Mouse (Mus musculus) liver, embryonic 16.5 days (tissue): ENCODE measurements at regions not wholly inside any gene's neighbourhood (a gene's known extent, or its start where the extent isn't known, plus 50 kb on each side); places are given as distances from the start of the nearest gene placed in this dataset.

Experiments
- ATAC-seq: fragments of 200-750 bp; cut with Nextera tagmentation; 2 replicates; pipeline ENCODE4 v1.8.0; 2017; ENCODE audit warnings: low read depth, mild to moderate bottlenecking, moderate number of reproducible peaks, moderate library complexity
- H3K27ac ChIP-seq: fragments of 300-500 bp; sonication (generic); 2 replicates; pipeline ENCODE4 v1.5.1; 2014; ENCODE audit warnings: mild to moderate bottlenecking, low read length
- H3K27me3 ChIP-seq: fragments of 300-500 bp; sonication (generic); 2 replicates; pipeline ENCODE4 v1.6.1; 2014; ENCODE audit warnings: low read depth, low read length, mixed read lengths; ENCODE audit not compliant: control insufficient read depth, insufficient read depth
- H3K36me3 ChIP-seq: fragments of 300-500 bp; sonication (generic); 2 replicates; pipeline ENCODE4 v1.6.1; 2014; ENCODE audit warnings: mild to moderate bottlenecking; ENCODE audit not compliant: control insufficient read depth, insufficient read depth
- H3K4me1 ChIP-seq: fragments of 300-500 bp; sonication (generic); 2 replicates; pipeline ENCODE4 v1.6.1; 2014; ENCODE audit warnings: low read depth, low read length, mixed read lengths; ENCODE audit not compliant: control insufficient read depth
- H3K4me2 ChIP-seq: fragments of 300-500 bp; sonication (generic); 2 replicates; pipeline ENCODE4 v1.6.1; 2014; ENCODE audit warnings: low read depth, low read length, mixed read lengths
- H3K4me3 ChIP-seq: fragments of 300-500 bp; sonication (generic); 2 replicates; pipeline ENCODE4 v1.5.1; 2014; ENCODE audit warnings: low read depth, mild to moderate bottlenecking, low read length
- H3K9ac ChIP-seq: fragments of 300-500 bp; sonication (generic); 2 replicates; pipeline ENCODE4 v1.6.1; 2014; ENCODE audit warnings: low read depth, low read length
- H3K9me3 ChIP-seq: fragments of 300-500 bp; sonication (generic); replicated peaks from 2 replicates; pipeline ENCODE4 v1.6.1; 2016; ENCODE audit warnings: low read length; ENCODE audit not compliant: control insufficient read depth
- WGBS: fragments of 180-500 bp; shearing (Covaris S2); extraction: QIAGEN DNeasy Blood & Tissue Kit; methylation state at CpG from one replicate; pipeline ENCODE4 v1.1.7; 2014; ENCODE audit not compliant: insufficient replicate concordance; 5-methylcytosine and 5-hydroxymethylcytosine counted together

- no peak overlapping the region for H3K9ac ChIP-seq
- no peak for ATAC-seq
- WGBS: 68% methylated on average over 8 of the region's 8 CpGs
- H3K9me3 ChIP-seq: no peaks in the 10 kb centered on the region
- no peaks in the 10 kb centered on the region for H3K27me3 ChIP-seq
- H3K4me1 ChIP-seq: no peaks in the 10 kb centered on the region
- no peak overlapping the region for H3K4me3 ChIP-seq
- no peaks in the 10 kb centered on the region for H3K36me3 ChIP-seq
- H3K4me2 ChIP-seq: no peak overlapping the region
- no peak overlapping the region for H3K27ac ChIP-seq
These were observed 281.5 kb upstream of the Hs6st1 start for GRCm38 (mm10) chr1:35786668-35787213.

- Histone ChIP-seq H3K9me3 (no peaks in the 10 kb centered on the region), H3K9ac (no peak overlapping the region), H3K36me3 (no peaks in the 10 kb centered on the region), H3K4me1 (no peaks in the 10 kb centered on the region), H3K27me3 (no peaks in the 10 kb centered on the region), H3K27ac (no peak overlapping the region), H3K4me2 (no peak overlapping the region), H3K4me3 (no peak overlapping the region)
- no peak for ATAC-seq
- 51% methylated on average over 2 of the region's 2 CpGs for WGBS
These were observed 271.1 kb upstream of the Hs6st1 start for GRCm38 (mm10) chr1:35797064-35797463.

- Histone ChIP-seq H3K4me3 (no peak overlapping the region), H3K27ac (no peak overlapping the region), H3K36me3 (no peaks in the 10 kb centered on the region), H3K4me2 (no peak overlapping the region), H3K27me3 (no peaks in the 10 kb centered on the region), H3K9ac (no peak overlapping the region), H3K4me1 (no peaks in the 10 kb centered on the region), H3K9me3 (no peaks in the 10 kb centered on the region)
- WGBS: 55% methylated on average over 2 of the region's 2 CpGs
- no peak for ATAC-seq
These were observed 270.7 kb upstream of the Hs6st1 start for GRCm38 (mm10) chr1:35797526-35797925.

GRCm38 (mm10) chr1:35805546-35805945 is 262.7 kb upstream of the Hs6st1 start:
- 72% methylated on average over 3 of the region's 3 CpGs for WGBS
- H3K27ac ChIP-seq: no peak overlapping the region
- H3K27me3 ChIP-seq: no peaks in the 10 kb centered on the region
- no peak overlapping the region for H3K9ac ChIP-seq
- H3K9me3 ChIP-seq: no peaks in the 10 kb centered on the region
- H3K4me1 ChIP-seq: no peaks in the 10 kb centered on the region
- no peak overlapping the region for H3K4me2 ChIP-seq
- no peak for ATAC-seq
- no peak overlapping the region for H3K4me3 ChIP-seq
- no peaks in the 10 kb centered on the region for H3K36me3 ChIP-seq

- no peaks in the 10 kb centered on the region for H3K4me1 ChIP-seq
- H3K9ac ChIP-seq: no peak overlapping the region
- no peaks in the 10 kb centered on the region for H3K36me3 ChIP-seq
- H3K9me3 ChIP-seq: no peaks in the 10 kb centered on the region
- 45% methylated on average over 2 of the region's 2 CpGs for WGBS
- H3K4me3 ChIP-seq: no peak overlapping the region
- H3K4me2 ChIP-seq: no peak overlapping the region
- H3K27ac ChIP-seq: no peak overlapping the region
- H3K27me3 ChIP-seq: no peaks in the 10 kb centered on the region
- ATAC-seq: no peak
These were observed 261.9 kb upstream of the Hs6st1 start for GRCm38 (mm10) chr1:35806329-35806728.

GRCm38 (mm10) chr1:35806731-35807130 is 261.5 kb upstream of the Hs6st1 start:
- no peaks in the 10 kb centered on the region for H3K36me3 ChIP-seq
- H3K9me3 ChIP-seq: no peaks in the 10 kb centered on the region
- no peak for ATAC-seq
- H3K4me3 ChIP-seq: no peak overlapping the region
- H3K27me3 ChIP-seq: no peaks in the 10 kb centered on the region
- no peaks in the 10 kb centered on the region for H3K4me1 ChIP-seq
- no peak overlapping the region for H3K9ac ChIP-seq
- 14% methylated on average over 1 of the region's 1 CpGs for WGBS
- H3K27ac ChIP-seq: no peak overlapping the region
- no peak overlapping the region for H3K4me2 ChIP-seq

- Histone ChIP-seq H3K4me1 (no peaks in the 10 kb centered on the region), H3K36me3 (no peaks in the 10 kb centered on the region), H3K9me3 (no peaks in the 10 kb centered on the region), H3K4me3 (no peak overlapping the region), H3K27me3 (no peaks in the 10 kb centered on the region), H3K27ac (no peak overlapping the region), H3K9ac (no peak overlapping the region), H3K4me2 (no peak overlapping the region)
- WGBS: 62% methylated on average over 4 of the region's 4 CpGs
- ATAC-seq: no peak
These were observed 259.3 kb upstream of the Hs6st1 start for GRCm38 (mm10) chr1:35808894-35809293.

- no peaks in the 10 kb centered on the region for H3K36me3 ChIP-seq
- no peak for ATAC-seq
- H3K4me1 ChIP-seq: no peaks in the 10 kb centered on the region; the same call in 1 of the 2 replicates
- H3K4me2 ChIP-seq: no peak overlapping the region
- H3K27ac ChIP-seq: no peak overlapping the region
- no peaks in the 10 kb centered on the region for H3K27me3 ChIP-seq
- no peaks in the 10 kb centered on the region for H3K9me3 ChIP-seq
- H3K4me3 ChIP-seq: no peak overlapping the region
- WGBS: 25% methylated on average over 1 of the region's 1 CpGs
- H3K9ac ChIP-seq: no peak overlapping the region
These were observed 258.9 kb upstream of the Hs6st1 start for GRCm38 (mm10) chr1:35809341-35809740.

- no peak overlapping the region for H3K4me2 ChIP-seq
- no peak for ATAC-seq
- 57% methylated on average over 8 of the region's 8 CpGs for WGBS
- H3K9me3 ChIP-seq: no peaks in the 10 kb centered on the region
- no peaks in the 10 kb centered on the region for H3K36me3 ChIP-seq
- no peaks in the 10 kb centered on the region; the same call in 1 of the 2 replicates for H3K4me1 ChIP-seq
- H3K4me3 ChIP-seq: no peak overlapping the region
- no peak overlapping the region for H3K27ac ChIP-seq
- no peak overlapping the region for H3K9ac ChIP-seq
- no peaks in the 10 kb centered on the region for H3K27me3 ChIP-seq
These were observed 257.4 kb upstream of the Hs6st1 start for GRCm38 (mm10) chr1:35810571-35811342.
